Mouse (Mus musculus): ENCODE results near the gene Gabbr2. TPM values are rescaled to one million over a fixed set of nuclear protein-coding genes. Genes with fewer than 3 reads are reported as not detected.

The Gabbr2 gene
- polyA plus RNA-seq, 1 experiment from 2014 or later, result 0.27 TPM

DNA sequence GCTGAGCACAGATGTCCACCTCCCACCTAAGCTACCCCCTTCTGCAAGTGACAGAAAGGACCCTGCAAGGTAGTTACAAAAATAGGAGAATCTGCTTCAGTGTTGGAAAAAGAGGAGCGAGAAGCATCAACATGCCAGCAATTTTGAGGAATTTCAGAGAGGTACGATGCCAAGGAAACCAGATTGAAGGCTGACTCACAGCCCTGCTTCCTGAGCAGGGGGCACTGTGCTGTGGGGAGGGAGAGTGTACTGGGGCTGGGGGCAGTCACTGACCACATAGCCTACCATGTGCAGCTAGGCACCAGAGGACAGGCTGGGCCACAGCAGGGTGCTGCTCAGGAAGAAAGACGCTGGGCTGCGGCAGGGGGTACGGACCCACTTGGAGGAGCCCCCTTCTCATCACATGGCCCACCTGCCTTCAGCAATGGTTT is 163.5 kb downstream of the Gabbr2 start:
- no peaks in the 10 kb centered on the region for H3K36me3 ChIP-seq (ENCODE audit: control insufficient read depth, insufficient read depth, low read length)
- H3K27ac ChIP-seq (ENCODE audit: low read depth, low read length), result no peak overlapping the region
- no peaks in the 10 kb centered on the region for H3K4me1 ChIP-seq (replicated peaks; ENCODE audit: control insufficient read depth, insufficient read depth, low read length)
- no peak overlapping the region for H3K4me3 ChIP-seq (ENCODE audit: low read depth, low read length)
- no peak for DNase-seq (ENCODE audit: low spot score)
- H3K4me2 ChIP-seq (ENCODE audit: low read depth, low read length, severe bottlenecking), result no peak overlapping the region
- 80% methylated on average over 5 of the region's 5 CpGs for WGBS
- no peaks in the 10 kb centered on the region for H3K27me3 ChIP-seq (ENCODE audit: control insufficient read depth, insufficient read depth, low read length)
- no peak for ATAC-seq (replicated peaks; ENCODE audit: low FRiP score)
- no peak overlapping the region for H3K9ac ChIP-seq (ENCODE audit: low read length)
- H3K9me3 ChIP-seq (ENCODE audit: control insufficient read depth, low read length), result no peaks in the 10 kb centered on the region

DNA sequence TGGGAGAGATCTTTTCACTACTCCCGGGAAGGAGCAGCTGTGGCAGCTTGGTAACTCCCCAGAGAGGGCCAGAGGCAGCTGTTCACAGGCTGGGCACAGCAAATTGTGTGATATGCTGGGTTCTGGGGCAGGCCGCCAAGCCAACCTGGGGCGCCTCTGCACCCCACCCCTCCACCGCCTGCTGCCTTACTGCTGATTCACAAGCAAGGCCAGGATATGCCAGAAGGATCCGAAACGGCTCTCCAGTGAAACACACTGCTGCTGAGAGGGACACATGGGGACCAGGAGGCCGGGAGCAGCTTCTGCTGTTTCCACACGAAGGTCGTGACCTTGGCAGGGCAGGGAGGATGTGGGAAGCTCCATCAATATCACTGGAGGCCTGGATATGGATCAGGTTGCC is 164.2 kb downstream of the Gabbr2 start:
- Histone ChIP-seq H3K36me3 (ENCODE audit: control insufficient read depth, insufficient read depth, low read length) (no peaks in the 10 kb centered on the region), H3K27ac (ENCODE audit: low read depth, low read length) (no peak overlapping the region), H3K4me1 (replicated peaks; ENCODE audit: control insufficient read depth, insufficient read depth, low read length) (no peaks in the 10 kb centered on the region), H3K9me3 (ENCODE audit: control insufficient read depth, low read length) (no peaks in the 10 kb centered on the region), H3K4me2 (ENCODE audit: low read depth, low read length, severe bottlenecking) (no peak overlapping the region), H3K4me3 (ENCODE audit: low read depth, low read length) (no peak overlapping the region), H3K27me3 (ENCODE audit: control insufficient read depth, insufficient read depth, low read length) (no peaks in the 10 kb centered on the region), H3K9ac (ENCODE audit: low read length) (no peak overlapping the region)
- no peak for DNase-seq (ENCODE audit: low spot score)
- 75% methylated on average over 9 of the region's 9 CpGs for WGBS
- no peak for ATAC-seq (replicated peaks; ENCODE audit: low FRiP score)

DNA sequence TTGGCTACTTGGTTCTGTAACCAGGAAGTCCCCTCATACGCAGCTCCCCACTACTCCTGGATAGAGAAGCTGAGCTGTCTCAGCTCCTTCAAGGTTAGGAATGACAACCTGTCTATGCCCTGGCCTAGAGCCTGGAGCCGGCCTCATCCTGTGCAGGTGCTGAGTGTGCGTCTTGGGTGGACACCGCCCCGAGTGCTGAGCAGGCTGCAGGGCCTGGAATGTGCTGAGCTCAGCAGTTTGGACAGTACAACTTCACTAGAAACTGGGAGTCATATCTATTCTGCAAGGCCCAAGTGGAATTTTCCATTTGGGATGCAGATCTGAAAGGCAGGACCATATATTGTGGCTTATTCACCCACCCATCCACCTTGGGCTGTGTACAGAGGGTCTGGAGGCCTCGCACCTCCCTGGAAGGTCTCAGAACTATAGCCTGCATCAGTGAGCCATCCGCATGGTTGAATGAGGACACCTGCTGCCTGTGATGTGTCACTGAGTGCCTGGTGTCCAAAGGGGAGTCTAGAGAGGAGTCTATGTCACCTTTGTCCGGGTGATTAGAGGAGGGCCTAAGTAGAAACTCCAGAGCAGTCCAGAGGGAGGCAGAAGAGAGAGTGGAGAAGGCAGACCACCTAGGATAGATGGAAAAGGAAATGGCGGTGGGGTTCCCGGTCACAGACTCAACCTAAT is 165.7 kb downstream of the Gabbr2 start:
- Histone ChIP-seq H3K4me2 (ENCODE audit: low read depth, low read length, severe bottlenecking) (no peak overlapping the region), H3K27ac (ENCODE audit: low read depth, low read length) (no peak overlapping the region), H3K27me3 (ENCODE audit: control insufficient read depth, insufficient read depth, low read length) (no peaks in the 10 kb centered on the region), H3K9ac (ENCODE audit: low read length) (no peak overlapping the region), H3K36me3 (ENCODE audit: control insufficient read depth, insufficient read depth, low read length) (no peaks in the 10 kb centered on the region), H3K4me1 (replicated peaks; ENCODE audit: control insufficient read depth, insufficient read depth, low read length) (no peaks in the 10 kb centered on the region), H3K9me3 (ENCODE audit: control insufficient read depth, low read length) (no peaks in the 10 kb centered on the region), H3K4me3 (ENCODE audit: low read depth, low read length) (no peak overlapping the region)
- ATAC-seq (replicated peaks; ENCODE audit: low FRiP score) (no peak), DNase-seq (ENCODE audit: low spot score) (no peak)
- 87% methylated on average over 10 of the region's 10 CpGs for WGBS

DNA sequence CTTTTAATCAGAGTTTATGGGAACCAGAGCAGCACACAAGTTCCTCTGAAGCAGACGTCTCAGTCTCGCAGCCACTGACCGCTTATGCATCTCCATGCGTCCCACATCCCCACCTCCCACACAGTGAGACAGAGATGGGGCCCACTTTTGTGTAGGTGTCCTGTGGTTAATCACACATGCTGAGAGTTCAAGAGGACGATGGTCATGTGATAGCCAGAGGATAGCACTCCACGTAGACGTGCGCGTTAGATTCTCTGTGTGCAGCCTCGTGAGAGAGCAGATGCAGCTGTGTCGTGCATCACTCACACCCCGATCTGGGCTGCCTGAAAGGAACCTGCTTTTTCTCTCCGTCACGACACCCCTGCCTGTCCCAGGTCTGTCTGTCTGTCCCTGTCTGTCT is 167.9 kb downstream of the Gabbr2 start:
- no peak for ATAC-seq (replicated peaks; ENCODE audit: low FRiP score)
- Histone ChIP-seq H3K9ac (ENCODE audit: low read length) (no peak overlapping the region), H3K4me3 (ENCODE audit: low read depth, low read length) (no peak overlapping the region), H3K4me2 (ENCODE audit: low read depth, low read length, severe bottlenecking) (no peak overlapping the region), H3K27ac (ENCODE audit: low read depth, low read length) (no peak overlapping the region), H3K4me1 (replicated peaks; ENCODE audit: control insufficient read depth, insufficient read depth, low read length) (no peaks in the 10 kb centered on the region), H3K36me3 (ENCODE audit: control insufficient read depth, insufficient read depth, low read length) (no peaks in the 10 kb centered on the region), H3K9me3 (ENCODE audit: control insufficient read depth, low read length) (no peaks in the 10 kb centered on the region), H3K27me3 (ENCODE audit: control insufficient read depth, insufficient read depth, low read length) (no peaks in the 10 kb centered on the region)
- 89% methylated on average over 14 of the region's 14 CpGs for WGBS
- no peak for DNase-seq (ENCODE audit: low spot score)

GRCm38 (mm10) chr4:46821709-46822108 is 170.0 kb downstream of the Gabbr2 start:
- DNase-seq (ENCODE audit: low spot score) (no peak), ATAC-seq (replicated peaks; ENCODE audit: low FRiP score) (no peak)
- Histone ChIP-seq H3K4me2 (ENCODE audit: low read depth, low read length, severe bottlenecking) (no peak overlapping the region), H3K27me3 (ENCODE audit: control insufficient read depth, insufficient read depth, low read length) (no peaks in the 10 kb centered on the region), H3K9me3 (ENCODE audit: control insufficient read depth, low read length) (no peaks in the 10 kb centered on the region), H3K9ac (ENCODE audit: low read length) (no peak overlapping the region), H3K4me3 (ENCODE audit: low read depth, low read length) (no peak overlapping the region), H3K27ac (ENCODE audit: low read depth, low read length) (no peak overlapping the region), H3K4me1 (replicated peaks; ENCODE audit: control insufficient read depth, insufficient read depth, low read length) (0 out of 2 replicates have a peak, but pooled peaks cover 1% of the 10 kb centered on the region), H3K36me3 (ENCODE audit: control insufficient read depth, insufficient read depth, low read length) (no peaks in the 10 kb centered on the region)
- WGBS, result 57% methylated on average over 11 of the region's 11 CpGs

GRCm38 (mm10) chr4:46814954-46815353 is 176.7 kb downstream of the Gabbr2 start:
- Histone ChIP-seq H3K9ac (ENCODE audit: low read length) (no peak overlapping the region), H3K36me3 (ENCODE audit: control insufficient read depth, insufficient read depth, low read length) (no peaks in the 10 kb centered on the region), H3K9me3 (ENCODE audit: control insufficient read depth, low read length) (no peaks in the 10 kb centered on the region), H3K4me2 (ENCODE audit: low read depth, low read length, severe bottlenecking) (no peak overlapping the region), H3K27ac (ENCODE audit: low read depth, low read length) (no peak overlapping the region), H3K4me3 (ENCODE audit: low read depth, low read length) (no peak overlapping the region), H3K27me3 (ENCODE audit: control insufficient read depth, insufficient read depth, low read length) (no peaks in the 10 kb centered on the region), H3K4me1 (replicated peaks; ENCODE audit: control insufficient read depth, insufficient read depth, low read length) (peaks cover 1% of the 10 kb centered on the region; the same call in 1 of the 2 replicates)
- WGBS, result 88% methylated on average over 4 of the region's 4 CpGs
- DNase-seq (ENCODE audit: low spot score) (no peak), ATAC-seq (replicated peaks; ENCODE audit: low FRiP score) (no peak)

DNA sequence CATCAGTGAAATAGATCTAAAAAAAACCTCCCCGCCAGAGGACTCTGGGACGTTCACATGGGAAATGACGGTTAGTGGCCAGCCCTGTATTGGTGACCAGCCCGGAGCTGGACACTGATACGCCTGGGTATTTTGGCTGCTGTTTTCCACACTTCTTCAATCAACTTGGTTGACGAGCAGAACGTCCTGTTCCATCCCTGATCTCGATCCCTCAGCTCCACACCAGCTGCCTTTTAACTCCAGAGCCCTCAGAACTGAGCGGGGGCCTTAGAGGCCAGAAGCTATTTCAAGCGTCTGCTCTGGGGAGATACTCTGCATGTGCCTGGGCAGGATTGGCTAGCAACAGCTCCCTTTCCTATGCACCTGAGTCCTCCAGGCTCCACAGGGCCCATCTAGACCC is 177.4 kb downstream of the Gabbr2 start:
- no peak for ATAC-seq (replicated peaks; ENCODE audit: low FRiP score)
- DNase-seq (ENCODE audit: low spot score), result no peak
- no peaks in the 10 kb centered on the region for H3K9me3 ChIP-seq (ENCODE audit: control insufficient read depth, low read length)
- no peaks in the 10 kb centered on the region for H3K36me3 ChIP-seq (ENCODE audit: control insufficient read depth, insufficient read depth, low read length)
- no peak overlapping the region for H3K4me3 ChIP-seq (ENCODE audit: low read depth, low read length)
- WGBS, result 89% methylated on average over 10 of the region's 10 CpGs
- no peaks in the 10 kb centered on the region for H3K27me3 ChIP-seq (ENCODE audit: control insufficient read depth, insufficient read depth, low read length)
- no peak overlapping the region for H3K4me2 ChIP-seq (ENCODE audit: low read depth, low read length, severe bottlenecking)
- no peak overlapping the region for H3K27ac ChIP-seq (ENCODE audit: low read depth, low read length)
- no peak overlapping the region for H3K9ac ChIP-seq (ENCODE audit: low read length)
- H3K4me1 ChIP-seq (replicated peaks; ENCODE audit: control insufficient read depth, insufficient read depth, low read length), result peaks cover 1% of the 10 kb centered on the region; the same call in 1 of the 2 replicates

DNA sequence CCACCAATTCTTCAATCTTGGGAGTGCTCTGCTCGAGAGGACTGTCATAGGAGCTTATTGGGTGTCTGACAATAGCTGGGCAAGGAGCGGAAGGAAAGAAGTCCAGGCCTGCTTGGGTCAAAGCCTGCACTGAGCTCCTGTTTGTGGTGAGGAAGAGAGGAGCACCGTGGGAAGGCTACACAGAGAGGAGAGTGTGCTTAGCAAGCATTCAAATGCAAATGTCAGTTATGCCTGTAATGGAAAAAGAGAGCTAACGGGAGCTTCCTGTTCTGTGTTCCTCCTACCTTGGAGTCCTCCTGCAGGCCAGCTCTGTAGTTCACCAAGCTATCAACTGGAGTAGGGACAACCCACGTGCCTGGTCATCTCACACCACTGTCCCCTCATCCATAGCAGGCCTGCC is 180.5 kb downstream of the Gabbr2 start:
- Histone ChIP-seq H3K36me3 (ENCODE audit: control insufficient read depth, insufficient read depth, low read length) (no peaks in the 10 kb centered on the region), H3K4me2 (ENCODE audit: low read depth, low read length, severe bottlenecking) (no peak overlapping the region), H3K4me1 (replicated peaks; ENCODE audit: control insufficient read depth, insufficient read depth, low read length) (no peaks in the 10 kb centered on the region; the same call in 1 of the 2 replicates), H3K27ac (ENCODE audit: low read depth, low read length) (no peak overlapping the region), H3K9me3 (ENCODE audit: control insufficient read depth, low read length) (no peaks in the 10 kb centered on the region), H3K9ac (ENCODE audit: low read length) (no peak overlapping the region), H3K27me3 (ENCODE audit: control insufficient read depth, insufficient read depth, low read length) (no peaks in the 10 kb centered on the region), H3K4me3 (ENCODE audit: low read depth, low read length) (no peak overlapping the region)
- ATAC-seq (replicated peaks; ENCODE audit: low FRiP score) (no peak), DNase-seq (ENCODE audit: low spot score) (no peak)
- WGBS, result 42% methylated on average over 5 of the region's 5 CpGs

DNA sequence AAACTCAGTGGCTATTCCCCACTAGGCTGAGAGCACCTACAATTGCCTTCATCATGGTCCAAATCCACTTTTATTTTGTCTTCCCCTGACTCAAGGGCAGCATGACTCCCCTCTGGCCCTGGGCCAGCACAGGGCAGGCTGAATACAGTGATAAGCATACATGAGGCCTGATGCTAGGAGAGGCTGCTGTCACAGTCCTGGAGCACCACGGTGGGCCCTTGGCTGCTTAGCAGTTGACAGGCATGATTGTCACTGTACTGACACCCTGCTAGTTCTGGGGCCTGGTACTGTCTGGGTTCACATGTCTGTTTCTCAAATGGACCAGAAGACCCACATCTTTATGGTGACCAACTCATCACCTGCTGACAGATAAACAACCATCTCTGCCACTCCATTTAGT is 184.8 kb downstream of the Gabbr2 start:
- Histone ChIP-seq H3K9me3 (ENCODE audit: control insufficient read depth, low read length) (no peaks in the 10 kb centered on the region), H3K36me3 (ENCODE audit: control insufficient read depth, insufficient read depth, low read length) (no peaks in the 10 kb centered on the region), H3K9ac (ENCODE audit: low read length) (no peak overlapping the region), H3K27ac (ENCODE audit: low read depth, low read length) (no peak overlapping the region), H3K4me3 (ENCODE audit: low read depth, low read length) (no peak overlapping the region), H3K4me2 (ENCODE audit: low read depth, low read length, severe bottlenecking) (no peak overlapping the region), H3K4me1 (replicated peaks; ENCODE audit: control insufficient read depth, insufficient read depth, low read length) (no peaks in the 10 kb centered on the region; the same call in 1 of the 2 replicates), H3K27me3 (ENCODE audit: control insufficient read depth, insufficient read depth, low read length) (no peaks in the 10 kb centered on the region)
- 90% methylated on average over 1 of the region's 1 CpGs for WGBS
- no peak for ATAC-seq (replicated peaks; ENCODE audit: low FRiP score)
- DNase-seq (ENCODE audit: low spot score), result no peak

All from forebrain, embryonic 11.5 days (tissue).